Mouse (Mus musculus) cerebellum, adult 2 months (tissue): ENCODE results near the gene Tarbp1.

Experiments used
- CTCF ChIP-seq: fragments of 200-500 bp; IDR thresholded peaks from 2 replicates; pipeline ENCODE4 v1.5.1; 2011; ENCODE audit warnings: low read depth, mild to moderate bottlenecking, control low read depth, low read length, moderate library complexity, borderline replicate concordance; ENCODE audit not compliant: insufficient read depth
- POLR2A ChIP-seq: fragments of 200-500 bp; IDR thresholded peaks from 2 replicates; pipeline ENCODE4 v1.6.1; 2011; ENCODE audit warnings: low read length, control low read depth, borderline replicate concordance; ENCODE audit not compliant: insufficient read depth

DNA sequence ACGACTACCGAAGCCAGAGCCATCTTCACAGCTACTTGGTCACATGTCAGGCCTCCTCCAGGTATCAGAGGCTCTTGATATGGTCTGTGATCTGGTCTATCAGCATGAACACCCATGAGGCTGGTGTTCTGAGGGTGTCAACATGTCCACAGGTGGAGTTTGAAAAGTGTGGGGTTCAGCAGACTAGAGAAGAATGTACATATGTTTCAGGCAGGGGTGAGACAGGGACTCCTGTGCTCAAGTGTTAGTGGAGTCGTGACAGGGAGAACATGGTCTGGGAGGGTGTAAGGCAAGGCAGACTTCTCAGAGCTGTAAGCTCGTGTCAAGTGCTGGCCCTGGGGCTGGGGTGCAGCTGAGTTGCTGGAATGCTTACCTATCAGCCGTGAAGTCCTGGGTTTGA lies 22.1 kb upstream of the Tarbp1 start:
- no peak for TF ChIP-seq CTCF
- TF ChIP-seq POLR2A: no peak
